Mouse (Mus musculus): ENCODE results near the gene Rbbp9. TPM values are rescaled to one million over a fixed set of nuclear protein-coding genes. Genes with fewer than 3 reads are reported as not detected.
"Not testable (repeated sequence)": the region's sequence is repeated elsewhere in the genome, so short reads cannot be mapped to it uniquely, and the experiment has no call there.

Gene Rbbp9
- 10.0 and 10.3 TPM in 2 replicates for polyA plus RNA-seq (2015; fragmentation: Nextera tagmentation; extraction: Ambion mirVana)

DNA sequence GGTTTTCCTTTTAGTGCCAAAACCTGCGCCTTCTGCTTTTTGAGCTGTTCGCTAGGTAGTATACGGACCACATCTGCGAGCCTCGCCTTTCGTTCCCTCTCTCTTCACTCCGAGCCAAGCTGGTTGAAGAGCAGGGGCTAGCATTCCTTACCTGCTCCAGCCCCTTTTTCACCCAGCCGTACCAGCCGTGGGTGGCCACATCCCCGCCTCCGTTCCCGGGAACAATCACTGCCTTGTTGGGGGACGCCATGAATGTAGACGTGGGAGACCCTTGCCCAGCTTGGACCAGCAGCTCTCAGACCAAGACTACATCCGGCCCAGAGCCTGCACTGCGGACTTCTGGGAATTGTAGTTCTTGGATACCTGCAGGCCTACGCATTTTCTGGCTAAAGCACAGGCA lies at the start of gene Rbbp9:
TSS of gene Rbbp9 (minus strand) at position 341 of the 400 bp plus-strand sequence.
- peak; percentile 64 for ATAC-seq (ENCODE audit: insufficient read depth)
- 2% methylated on average over 17 of the region's 17 CpGs for WGBS (ENCODE audit: insufficient replicate concordance)
- Histone ChIP-seq H3K27me3 (no peaks in the 10 kb centered on the region), H3K27ac (replicated peaks) (no peak within 1 kb of the TSS), H3K4me3 (replicated peaks) (peak within 1 kb of the TSS; percentile 69), H3K4me1 (replicated peaks) (peaks cover 10% of the 10 kb centered on the region), H3K9ac (peak within 1 kb of the TSS; percentile 61), H3K9me3 (replicated peaks) (no peaks in the 10 kb centered on the region), H3K36me3 (replicated peaks) (no peaks in the 10 kb centered on the region), H3K4me2 (peak within 1 kb of the TSS; percentile 78)

DNA sequence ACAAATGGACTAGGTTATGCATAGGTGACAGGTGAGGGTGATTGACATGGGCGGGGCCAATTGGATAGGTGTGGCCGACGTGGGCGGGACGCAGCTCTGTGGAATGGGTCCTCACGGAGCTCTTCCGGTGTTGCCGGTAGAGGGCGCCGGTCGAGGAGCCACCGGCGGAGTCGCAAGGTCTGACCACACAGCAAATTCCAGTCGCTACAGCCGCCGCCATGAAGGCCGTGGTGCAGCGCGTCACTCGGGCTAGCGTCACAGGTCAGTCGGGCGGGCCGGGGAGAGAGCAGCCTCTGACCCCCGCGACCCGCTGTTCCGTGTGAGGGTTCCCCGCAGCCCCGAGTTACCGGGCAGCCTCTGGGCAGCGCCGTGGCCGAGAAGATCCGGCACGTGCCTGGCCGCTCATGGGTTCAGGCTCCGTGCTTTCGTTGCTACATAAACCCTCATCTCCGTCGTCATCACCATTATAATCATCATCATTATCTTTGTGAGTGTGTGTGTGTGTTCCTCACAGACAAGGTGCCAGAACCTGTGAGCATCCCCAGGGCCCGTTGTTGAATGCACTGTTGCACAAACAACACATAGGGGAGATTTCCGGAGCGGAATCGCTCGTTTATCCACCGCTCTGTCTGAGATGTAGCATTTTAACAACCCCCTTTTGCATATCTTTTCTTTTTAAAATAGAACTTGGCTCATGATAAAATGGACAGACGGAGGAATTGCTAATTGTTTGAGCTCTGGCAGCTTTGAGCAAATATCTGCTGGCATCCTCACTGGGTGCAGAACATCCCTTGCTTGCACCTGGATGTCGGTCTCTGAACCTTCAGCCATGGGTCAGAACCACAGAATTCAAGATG lies 49.4 kb upstream of the Rbbp9 start, which contains the start of gene Dtd1:
TSS of gene Dtd1 (plus strand) at position 67 of the 857 bp plus-strand sequence.
- Histone ChIP-seq H3K27ac (replicated peaks) (peak within 1 kb of the TSS; percentile 49; the same call in 1 of the 2 replicates), H3K9ac (peak within 1 kb of the TSS; percentile 77), H3K36me3 (replicated peaks) (no peaks in the 10 kb centered on the region), H3K4me1 (replicated peaks) (peaks cover 12% of the 10 kb centered on the region), H3K9me3 (replicated peaks) (no peaks in the 10 kb centered on the region), H3K4me2 (peak within 1 kb of the TSS; percentile 89), H3K27me3 (no peaks in the 10 kb centered on the region), H3K4me3 (replicated peaks) (peak within 1 kb of the TSS; percentile 73)
- ATAC-seq (ENCODE audit: insufficient read depth) = peak; percentile 94
- WGBS (ENCODE audit: insufficient replicate concordance) = under 1% methylated on average over 50 of the region's 50 CpGs

DNA sequence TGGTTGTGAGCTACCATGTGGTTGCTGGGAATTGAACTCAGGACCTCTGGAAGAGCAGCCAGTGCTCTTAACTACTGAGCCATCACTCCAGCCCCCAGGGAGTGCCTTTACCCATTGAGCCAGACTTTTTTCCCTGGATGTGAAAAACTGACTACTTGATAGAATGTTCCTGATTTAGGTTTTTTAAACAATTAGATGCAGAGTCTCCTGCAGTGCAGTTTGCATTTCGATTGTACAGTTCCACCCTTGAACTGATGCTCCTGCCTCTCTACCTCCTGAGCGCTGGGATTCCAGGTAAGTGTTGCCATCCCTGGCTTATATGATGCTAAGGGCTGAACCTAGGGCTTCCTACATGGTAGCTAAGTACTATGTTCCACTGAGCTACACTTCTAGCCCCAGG lies 47.3 kb upstream of the Rbbp9 start:
- H3K9me3 ChIP-seq (replicated peaks) = no peaks in the 10 kb centered on the region
- peaks cover 27% of the 10 kb centered on the region for H3K4me1 ChIP-seq (replicated peaks)
- no peak for ATAC-seq (ENCODE audit: insufficient read depth)
- H3K4me3 ChIP-seq (replicated peaks) = no peak overlapping the region
- no peaks in the 10 kb centered on the region for H3K36me3 ChIP-seq (replicated peaks)
- H3K4me2 ChIP-seq = no peak overlapping the region
- H3K27ac ChIP-seq (replicated peaks) = no peak overlapping the region
- WGBS (ENCODE audit: insufficient replicate concordance) = 53% methylated on average over 2 of the region's 2 CpGs
- no peak overlapping the region for H3K9ac ChIP-seq
- no peaks in the 10 kb centered on the region for H3K27me3 ChIP-seq

DNA sequence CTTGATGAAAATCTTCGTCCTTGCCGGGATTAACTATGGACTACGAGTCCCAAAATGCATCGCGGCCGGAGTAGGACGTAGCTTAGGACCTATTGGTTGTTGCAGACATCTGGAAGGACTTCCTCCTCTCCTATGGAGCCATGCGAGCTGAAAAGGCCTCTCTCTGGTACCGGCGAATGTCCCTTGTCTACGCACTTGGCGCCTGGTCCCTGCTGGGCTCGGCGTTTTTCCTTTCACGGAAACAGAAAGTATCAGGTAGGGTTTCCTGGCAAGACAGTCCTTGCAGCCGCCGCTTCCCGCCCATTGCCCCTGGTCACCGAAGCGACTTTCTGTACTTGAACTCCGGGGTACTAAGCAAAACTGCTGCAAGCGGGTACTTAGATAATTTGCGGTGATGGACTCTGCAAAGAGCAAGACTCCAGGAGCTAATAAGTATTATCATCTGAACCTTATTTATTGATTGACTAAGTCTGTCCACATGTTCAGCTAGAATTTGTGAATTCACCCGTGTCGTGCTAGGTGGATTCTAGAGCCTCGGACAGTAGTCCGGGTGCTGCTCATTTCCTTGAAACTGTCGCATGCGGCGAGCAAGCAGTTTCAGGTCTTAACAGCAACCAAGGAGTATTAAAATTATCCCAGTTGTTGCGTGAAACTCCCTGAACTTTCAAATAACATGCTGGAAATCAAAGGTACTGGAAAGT lies 43.4 kb upstream of the Rbbp9 start, which contains the start of gene Smim26:
TSS of gene Smim26 (plus strand) at position 104 of the 701 bp plus-strand sequence.
- Histone ChIP-seq H3K4me2 (peak within 1 kb of the TSS; percentile 74), H3K9ac (peak within 1 kb of the TSS; percentile 69), H3K27ac (replicated peaks) (0 out of 2 replicates have a peak within 1 kb of the TSS, but pooled peaks have one; percentile 53), H3K4me3 (replicated peaks) (peak within 1 kb of the TSS; percentile 70), H3K9me3 (replicated peaks) (no peaks in the 10 kb centered on the region), H3K27me3 (no peaks in the 10 kb centered on the region), H3K4me1 (replicated peaks) (peaks cover 15% of the 10 kb centered on the region), H3K36me3 (replicated peaks) (peaks cover 19% of the 10 kb centered on the region)
- peak; percentile 94 for ATAC-seq (ENCODE audit: insufficient read depth)
- WGBS (ENCODE audit: insufficient replicate concordance) = under 1% methylated on average over 31 of the region's 31 CpGs

DNA sequence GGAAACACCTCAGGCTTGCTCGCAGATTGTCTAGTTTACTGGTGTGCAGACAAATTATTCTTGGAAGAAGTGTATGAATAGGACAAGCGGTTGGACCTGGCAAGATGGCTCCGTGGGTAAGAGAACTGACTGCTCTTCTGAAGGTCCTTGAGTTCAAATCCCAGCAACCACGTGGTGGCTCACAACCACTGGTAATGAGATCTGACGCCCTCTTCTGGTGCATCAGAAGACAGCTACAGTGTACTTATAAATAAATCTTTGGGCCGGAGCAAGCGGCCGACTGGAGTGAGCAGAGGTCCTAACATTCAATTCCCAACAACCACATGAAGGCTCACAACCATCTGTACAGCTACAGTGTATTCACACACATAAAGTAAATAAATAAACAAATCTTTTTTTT lies 42.4 kb upstream of the Rbbp9 start:
- not testable (repeated sequence) for H3K27ac ChIP-seq (replicated peaks); ATAC-seq (ENCODE audit: insufficient read depth); H3K27me3 ChIP-seq; H3K4me2 ChIP-seq; H3K9ac ChIP-seq; H3K9me3 ChIP-seq (replicated peaks); H3K4me3 ChIP-seq (replicated peaks)
- 64% methylated on average over 8 of the region's 8 CpGs for WGBS (ENCODE audit: insufficient replicate concordance)
- peaks cover 15% of the 10 kb centered on the region for H3K4me1 ChIP-seq (replicated peaks)
- H3K36me3 ChIP-seq (replicated peaks) = peaks cover 29% of the 10 kb centered on the region

DNA sequence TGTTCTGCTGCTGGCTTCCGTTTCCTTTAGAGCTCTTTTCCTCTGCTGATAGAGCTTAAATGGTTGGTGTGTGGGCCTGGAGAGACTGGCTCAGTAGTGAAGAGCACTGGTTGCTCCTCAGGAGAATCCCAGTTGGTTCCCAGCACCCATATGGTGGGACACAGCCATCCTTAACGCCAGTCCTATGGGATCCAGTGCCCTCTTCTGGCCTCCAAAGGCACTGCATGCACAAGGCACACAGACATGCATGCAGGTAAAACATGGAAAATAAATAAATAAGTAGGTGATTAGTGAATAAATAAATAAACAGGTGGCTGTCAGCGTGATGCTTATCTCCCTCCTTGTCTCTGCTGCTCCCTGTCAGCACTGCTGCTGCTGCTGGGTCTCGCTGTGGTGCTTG lies 38.1 kb upstream of the Rbbp9 start:
- Histone ChIP-seq H3K4me1 (replicated peaks) (peaks cover 3% of the 10 kb centered on the region), H3K4me2 (no peak overlapping the region), H3K27ac (replicated peaks) (no peak overlapping the region), H3K36me3 (replicated peaks) (peaks cover 69% of the 10 kb centered on the region), H3K9ac (no peak overlapping the region), H3K4me3 (replicated peaks) (no peak overlapping the region), H3K27me3 (no peaks in the 10 kb centered on the region), H3K9me3 (replicated peaks) (no peaks in the 10 kb centered on the region)
- ATAC-seq (ENCODE audit: insufficient read depth) = no peak
- WGBS (ENCODE audit: insufficient replicate concordance) = 77% methylated on average over 4 of the region's 4 CpGs

DNA sequence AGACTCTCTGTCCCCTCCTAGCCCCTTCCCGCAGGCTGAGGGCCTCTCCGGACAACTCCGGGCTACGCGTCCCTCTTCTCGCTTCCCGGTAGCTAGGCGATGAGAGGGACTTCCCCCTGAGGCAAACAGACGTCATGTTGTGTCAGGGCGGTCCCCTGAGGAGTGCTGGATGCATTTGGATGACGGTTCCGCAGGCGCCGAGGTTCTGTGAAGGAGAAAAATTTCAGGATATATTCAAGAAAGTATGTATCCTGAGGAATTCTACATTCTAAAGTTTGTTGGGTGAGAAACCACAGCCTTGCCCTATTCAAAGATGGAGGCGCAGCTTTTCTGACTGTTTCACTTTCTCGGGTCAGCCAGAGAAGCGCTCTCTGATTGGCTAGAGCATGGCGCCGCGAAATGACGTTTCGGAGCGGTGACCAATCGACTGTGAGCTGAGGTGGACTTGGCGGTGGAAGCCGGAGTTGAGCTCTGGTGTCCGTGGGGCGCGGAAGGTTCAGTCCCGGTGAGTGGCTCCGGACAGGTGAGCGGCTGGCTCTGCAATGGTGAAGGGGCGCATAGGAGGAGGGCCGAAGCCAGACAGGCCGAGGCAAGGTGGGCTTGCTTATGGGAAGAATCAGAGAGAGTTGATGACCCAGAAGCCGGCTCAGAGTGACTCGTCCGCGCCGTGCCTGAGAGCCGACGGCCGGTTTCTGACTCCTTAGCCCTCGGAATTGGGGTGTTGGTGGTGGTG lies 5.3 kb upstream of the Rbbp9 start, which contains the start of gene Sec23b:
TSS of gene Sec23b (plus strand) at position 410 of the 733 bp plus-strand sequence.
- peak within 1 kb of the TSS; percentile 86 for H3K27ac ChIP-seq (replicated peaks)
- peaks cover 13% of the 10 kb centered on the region for H3K36me3 ChIP-seq (replicated peaks)
- peaks cover 22% of the 10 kb centered on the region for H3K4me1 ChIP-seq (replicated peaks)
- H3K4me3 ChIP-seq (replicated peaks) = peak within 1 kb of the TSS; percentile 92
- under 1% methylated on average over 44 of the region's 44 CpGs for WGBS (ENCODE audit: insufficient replicate concordance)
- no peaks in the 10 kb centered on the region for H3K27me3 ChIP-seq
- H3K9me3 ChIP-seq (replicated peaks) = no peaks in the 10 kb centered on the region
- peak within 1 kb of the TSS; percentile 74 for H3K4me2 ChIP-seq
- ATAC-seq (ENCODE audit: insufficient read depth) = peak; percentile 99
- H3K9ac ChIP-seq = peak within 1 kb of the TSS; percentile 87

DNA sequence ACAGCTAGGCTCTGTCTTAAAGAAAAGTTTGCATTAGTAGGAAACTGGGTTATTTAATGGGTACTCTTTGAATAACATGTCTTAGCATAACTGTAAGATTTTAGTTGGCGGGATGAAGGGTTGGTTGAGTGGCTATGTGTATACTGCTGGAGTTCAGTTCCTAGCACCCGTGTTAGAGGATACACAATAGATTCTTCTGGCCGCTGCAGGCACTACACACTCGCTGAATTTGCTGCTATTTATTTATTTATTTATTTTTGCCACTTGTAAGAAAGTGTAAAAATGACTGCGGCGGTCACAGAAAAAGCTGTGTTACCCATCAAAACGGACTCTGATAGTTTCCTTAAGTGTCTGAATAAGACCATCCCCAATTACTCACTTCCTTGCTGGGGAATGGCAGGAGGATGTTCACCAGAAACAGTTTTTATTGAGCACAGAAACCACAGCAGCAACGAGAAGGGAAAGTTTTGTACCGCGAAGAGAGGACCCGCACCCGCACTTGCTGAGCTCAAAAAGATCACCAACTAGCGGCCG lies 4.7 kb upstream of the Rbbp9 start:
- Histone ChIP-seq H3K9ac (peak overlapping the region; percentile 87), H3K4me3 (replicated peaks) (peak overlapping the region; percentile 92), H3K4me2 (peak overlapping the region; percentile 74), H3K36me3 (replicated peaks) (peaks cover 12% of the 10 kb centered on the region), H3K27ac (replicated peaks) (peak overlapping the region; percentile 86), H3K9me3 (replicated peaks) (no peaks in the 10 kb centered on the region), H3K4me1 (replicated peaks) (peaks cover 22% of the 10 kb centered on the region), H3K27me3 (no peaks in the 10 kb centered on the region)
- 0 out of 2 replicates have a peak, but pooled peaks have one; percentile 1 for ATAC-seq (ENCODE audit: insufficient read depth)
- WGBS (ENCODE audit: insufficient replicate concordance) = 1% methylated on average over 14 of the region's 14 CpGs

DNA sequence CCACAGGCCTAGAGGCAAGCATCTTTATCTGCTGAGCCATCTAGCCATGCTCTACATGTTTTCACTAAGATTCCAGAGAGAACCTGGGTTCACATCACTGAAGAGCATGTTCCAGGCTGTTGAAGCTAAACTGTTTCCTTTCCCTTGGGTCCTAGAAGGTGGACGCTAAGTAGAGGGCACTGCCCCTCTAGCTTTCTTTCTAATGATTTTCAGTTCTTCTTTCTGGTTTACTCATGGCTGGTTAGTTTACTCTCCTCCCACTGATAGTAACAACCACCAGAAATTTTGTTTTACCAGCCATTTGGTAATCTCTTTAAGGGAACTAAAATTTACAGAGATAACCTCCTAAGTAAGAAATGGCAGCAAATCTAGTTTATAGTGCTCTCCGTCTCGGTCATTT lies 3.2 kb upstream of the Rbbp9 start:
- 81% methylated on average over 3 of the region's 3 CpGs for WGBS (ENCODE audit: insufficient replicate concordance)
- no peak overlapping the region for H3K27ac ChIP-seq (replicated peaks)
- H3K4me3 ChIP-seq (replicated peaks) = no peak overlapping the region
- ATAC-seq (ENCODE audit: insufficient read depth) = no peak
- H3K27me3 ChIP-seq = no peaks in the 10 kb centered on the region
- H3K4me2 ChIP-seq = no peak overlapping the region
- H3K9me3 ChIP-seq (replicated peaks) = no peaks in the 10 kb centered on the region
- H3K4me1 ChIP-seq (replicated peaks) = peaks cover 26% of the 10 kb centered on the region
- no peak overlapping the region for H3K9ac ChIP-seq
- H3K36me3 ChIP-seq (replicated peaks) = no peaks in the 10 kb centered on the region

DNA sequence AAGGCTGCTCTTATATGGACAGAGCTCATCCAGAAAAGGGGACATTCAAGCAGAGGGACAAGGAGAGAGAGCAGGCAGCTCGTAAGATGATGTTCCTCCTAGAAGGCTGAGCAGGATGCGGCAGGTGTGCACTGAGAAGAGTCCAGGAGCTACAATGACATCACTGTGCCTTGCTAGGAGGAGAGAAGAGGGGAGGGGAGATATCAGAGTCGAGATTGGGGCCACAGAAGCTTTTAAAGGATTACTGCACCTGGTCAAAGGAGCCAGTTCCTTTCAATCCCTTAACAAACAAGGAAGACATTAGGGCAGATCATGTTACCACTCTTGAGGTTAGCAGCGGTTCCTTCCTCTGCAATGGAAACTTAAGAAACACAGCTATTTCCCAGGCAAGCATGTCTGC lies 3.1 kb downstream of the Rbbp9 start:
- no peak overlapping the region for H3K9ac ChIP-seq
- peaks cover 4% of the 10 kb centered on the region for H3K4me1 ChIP-seq (replicated peaks)
- H3K27me3 ChIP-seq = no peaks in the 10 kb centered on the region
- H3K36me3 ChIP-seq (replicated peaks) = 0 out of 2 replicates have a peak, but pooled peaks cover 4% of the 10 kb centered on the region
- whole genome bisulfite sequencing (ENCODE audit: insufficient replicate concordance) = 60% methylated on average over 4 of the region's 4 CpGs
- H3K9me3 ChIP-seq (replicated peaks) = no peaks in the 10 kb centered on the region
- no peak overlapping the region for H3K27ac ChIP-seq (replicated peaks)
- H3K4me2 ChIP-seq = no peak overlapping the region
- no peak overlapping the region for H3K4me3 ChIP-seq (replicated peaks)
- no peak for ATAC-seq (ENCODE audit: insufficient read depth)

All from liver, embryonic 15.5 days (tissue).